Mouse (Mus musculus) stomach, postnatal 0 days (tissue): ENCODE results near the gene Traf3ip3. TPM values are rescaled to one million over a fixed set of nuclear protein-coding genes. Genes with fewer than 3 reads are reported as not detected.

Source experiments
- ATAC-seq: fragments of 200-750 bp; cut with Nextera tagmentation; 2 replicates; pipeline ENCODE4 v1.8.0; 2017; ENCODE audit not compliant: low FRiP score, low TSS enrichment
- DNase-seq: peaks from one replicate; pipeline ENCODE4 v3.0.0-alpha.2; 2016; ENCODE audit warnings: low spot score
- H3K27ac ChIP-seq: fragments of 300-500 bp; sonication (generic); replicated peaks from 2 replicates; pipeline ENCODE4 v1.5.1; 2014; ENCODE audit warnings: mild to moderate bottlenecking, control low read depth
- H3K27me3 ChIP-seq: fragments of 300-500 bp; sonication (generic); 2 replicates; pipeline ENCODE4 v1.6.1; 2014; ENCODE audit warnings: low read length; ENCODE audit not compliant: control insufficient read depth, insufficient read depth
- H3K36me3 ChIP-seq: fragments of 300-500 bp; sonication (generic); 2 replicates; pipeline ENCODE4 v1.6.1; 2014; ENCODE audit warnings: low read length, mixed read lengths; ENCODE audit not compliant: control insufficient read depth, insufficient read depth
- H3K4me1 ChIP-seq: fragments of 300-500 bp; sonication (generic); replicated peaks from 2 replicates; pipeline ENCODE4 v1.6.1; 2014; ENCODE audit warnings: antibody characterized with exemption; ENCODE audit not compliant: control insufficient read depth, insufficient read depth
- H3K4me2 ChIP-seq: fragments of 300-500 bp; sonication (generic); replicated peaks from 2 replicates; pipeline ENCODE4 v1.6.1; 2014; ENCODE audit warnings: low read depth, mild to moderate bottlenecking, control low read depth, moderate library complexity
- H3K4me3 ChIP-seq: fragments of 300-500 bp; sonication (generic); 2 replicates; pipeline ENCODE4 v1.5.1; 2014; ENCODE audit warnings: low read depth, low read length, control low read depth
- H3K9ac ChIP-seq: fragments of 300-500 bp; sonication (generic); 2 replicates; pipeline ENCODE4 v1.6.1; 2014; ENCODE audit warnings: mild to moderate bottlenecking, low read length, control low read depth, mixed read lengths
- H3K9me3 ChIP-seq: fragments of 300-500 bp; sonication (generic); 2 replicates; pipeline ENCODE4 v1.6.1; 2016; ENCODE audit warnings: low read length; ENCODE audit not compliant: control insufficient read depth
- CTCF ChIP-seq: IDR thresholded peaks from 2 replicates; pipeline ENCODE4 v1.5.1; 2016; ENCODE audit warnings: antibody characterized with exemption, low read depth, mild to moderate bottlenecking, moderate library complexity
- EP300 ChIP-seq: optimal IDR thresholded peaks from 2 replicates; pipeline ENCODE3; 2016; ENCODE audit warnings: antibody characterized with exemption
- WGBS: fragments of 180-500 bp; shearing (Covaris S2); extraction: QIAGEN DNeasy Blood & Tissue Kit; methylation state at CpG from one replicate; pipeline ENCODE4 v1.1.7; 2014; 5-methylcytosine and 5-hydroxymethylcytosine counted together
- polyA plus RNA-seq: library from polyadenylated mRNA; unstranded; fragments of >200 nt; fragmentation: Nextera tagmentation; extraction: Ambion mirVana; gene quantifications from 2 replicates; pipeline ENCODE4 v1.2.1, GENCODE M21; 2015

Traf3ip3 gene
- 1.8 and 2.8 TPM in 2 replicates for polyA plus RNA-seq

- no peaks in the 10 kb centered on the region for H3K27me3 ChIP-seq
- 50% methylated on average over 5 of the region's 5 CpGs for WGBS
- no peak for ATAC-seq
These were observed at the start of gene Traf3ip3 for GRCm38 (mm10) chr1:193201383-193201778. Traf3ip3 (minus strand) TSS chr1:193201703.

GRCm38 (mm10) chr1:193250026-193250425, 48.5 kb upstream of the Traf3ip3 start:
- 71% methylated on average over 2 of the region's 2 CpGs for WGBS
- H3K27ac ChIP-seq = no peak overlapping the region
- DNase-seq = no peak

More at GRCm38 (mm10) chr1:193201383-193201778, at the start of gene Traf3ip3:
- no peak for TF ChIP-seq EP300
- no peak for TF ChIP-seq CTCF
- Histone ChIP-seq H3K36me3 (no peaks in the 10 kb centered on the region), H3K9ac (no peak within 1 kb of the TSS), H3K4me3 (no peak within 1 kb of the TSS), H3K27ac (no peak within 1 kb of the TSS), H3K4me2 (no peak within 1 kb of the TSS), H3K4me1 (no peaks in the 10 kb centered on the region), H3K9me3 (no peaks in the 10 kb centered on the region)
- DNase-seq = no peak

GRCm38 (mm10) chr1:193244235-193244634, 42.7 kb upstream of the Traf3ip3 start:
- no peak overlapping the region for H3K4me2 ChIP-seq
- WGBS = 81% methylated on average over 6 of the region's 6 CpGs
- H3K36me3 ChIP-seq = no peaks in the 10 kb centered on the region
- ATAC-seq (no peak), DNase-seq (no peak)
- no peaks in the 10 kb centered on the region for H3K4me1 ChIP-seq
- no peaks in the 10 kb centered on the region for H3K27me3 ChIP-seq
- H3K9me3 ChIP-seq = no peaks in the 10 kb centered on the region
- H3K4me3 ChIP-seq = no peak overlapping the region
- no peak overlapping the region for H3K27ac ChIP-seq
- TF ChIP-seq CTCF (no peak), EP300 (no peak)
- no peak overlapping the region for H3K9ac ChIP-seq

More at GRCm38 (mm10) chr1:193250026-193250425, 48.5 kb upstream of the Traf3ip3 start:
- ATAC-seq = no peak
- no peak overlapping the region for H3K4me2 ChIP-seq
- no peaks in the 10 kb centered on the region for H3K4me1 ChIP-seq
- H3K36me3 ChIP-seq = no peaks in the 10 kb centered on the region
- TF ChIP-seq EP300 = no peak
- TF ChIP-seq CTCF = no peak
- H3K9me3 ChIP-seq = no peaks in the 10 kb centered on the region
- H3K4me3 ChIP-seq = no peak overlapping the region
- no peaks in the 10 kb centered on the region for H3K27me3 ChIP-seq
- no peak overlapping the region for H3K9ac ChIP-seq

- Histone ChIP-seq H3K4me3 (no peak overlapping the region), H3K9ac (no peak overlapping the region), H3K4me1 (no peaks in the 10 kb centered on the region), H3K4me2 (no peak overlapping the region), H3K27me3 (no peaks in the 10 kb centered on the region), H3K9me3 (no peaks in the 10 kb centered on the region), H3K27ac (no peak overlapping the region; the same call in 1 of the 2 replicates), H3K36me3 (no peaks in the 10 kb centered on the region)
- ATAC-seq (no peak), DNase-seq (no peak)
- TF ChIP-seq EP300 (no peak), CTCF (no peak)
- 42% methylated on average over 10 of the region's 10 CpGs for WGBS
These were observed 42.2 kb upstream of the Traf3ip3 start for GRCm38 (mm10) chr1:193243571-193244193.

- H3K27ac ChIP-seq = peak overlapping the region; percentile 24; the same call in 1 of the 2 replicates
- no peaks in the 10 kb centered on the region for H3K36me3 ChIP-seq
- no peak overlapping the region for H3K9ac ChIP-seq
- no peaks in the 10 kb centered on the region for H3K9me3 ChIP-seq
- no peaks in the 10 kb centered on the region for H3K4me1 ChIP-seq
- no peak for TF ChIP-seq EP300
- no peak for TF ChIP-seq CTCF
- ATAC-seq = no peak; the same call in 1 of the 2 replicates
- no peak for DNase-seq
- WGBS = 66% methylated on average over 4 of the region's 4 CpGs
- no peaks in the 10 kb centered on the region for H3K27me3 ChIP-seq
- H3K4me2 ChIP-seq = no peak overlapping the region
- H3K4me3 ChIP-seq = no peak overlapping the region
These were observed 41.4 kb upstream of the Traf3ip3 start for GRCm38 (mm10) chr1:193242863-193243262.

GRCm38 (mm10) chr1:193242238-193242637, 40.7 kb upstream of the Traf3ip3 start:
- Histone ChIP-seq H3K27me3 (no peaks in the 10 kb centered on the region), H3K27ac (no peak overlapping the region), H3K4me3 (no peak overlapping the region), H3K9me3 (no peaks in the 10 kb centered on the region), H3K4me2 (no peak overlapping the region), H3K36me3 (no peaks in the 10 kb centered on the region), H3K4me1 (no peaks in the 10 kb centered on the region), H3K9ac (no peak overlapping the region)
- peak; percentile 28 for DNase-seq
- peak; percentile 93 for ATAC-seq
- 35% methylated on average over 8 of the region's 8 CpGs for WGBS
- TF ChIP-seq CTCF = no peak
- peak; percentile 34 for TF ChIP-seq EP300
